Mouse (Mus musculus) heart, adult 2 months (tissue): ENCODE data around the gene Ddx54.

ENCODE experiments used
- CTCF ChIP-seq: fragments of 200-600 bp; IDR thresholded peaks from 2 replicates; pipeline ENCODE4 v1.8.1; 2022; ENCODE audit warnings: antibody characterized with exemption, mild to moderate bottlenecking, moderate library complexity
- EP300 ChIP-seq: fragments of 200-500 bp; IDR thresholded peaks from 2 replicates; pipeline ENCODE4 v1.6.1; 2011; ENCODE audit warnings: low read depth, low read length, control low read depth; ENCODE audit not compliant: insufficient read depth
- POLR2A ChIP-seq: fragments of 200-500 bp; IDR thresholded peaks from 2 replicates; pipeline ENCODE4 v1.6.1; 2011; ENCODE audit warnings: mild to moderate bottlenecking, low read depth, low read length, control low read depth; ENCODE audit not compliant: insufficient read depth

- no peak for TF ChIP-seq EP300
- no peak for TF ChIP-seq CTCF
- TF ChIP-seq POLR2A: no peak
These were observed 40.6 kb downstream of the Ddx54 start for GRCm38 (mm10) chr5:120652915-120653701.
